Mouse (Mus musculus): Measurements from ENCODE around the gene Gm10031.
"Not testable (repeated sequence)": the region's sequence is repeated elsewhere in the genome, so short reads cannot be mapped to it uniquely, and the experiment has no call there.

The Gm10031 gene

GRCm38 (mm10) chr1:156523842-156524241 lies at the start of gene Gm10031:
Gene Gm10031, plus strand, starts transcription at chr1:156524012.
- DNase-seq = not testable (repeated sequence)

GRCm38 (mm10) chr1:156474854-156475253 lies 49.0 kb upstream of the Gm10031 start:
- no peak for DNase-seq

DNA sequence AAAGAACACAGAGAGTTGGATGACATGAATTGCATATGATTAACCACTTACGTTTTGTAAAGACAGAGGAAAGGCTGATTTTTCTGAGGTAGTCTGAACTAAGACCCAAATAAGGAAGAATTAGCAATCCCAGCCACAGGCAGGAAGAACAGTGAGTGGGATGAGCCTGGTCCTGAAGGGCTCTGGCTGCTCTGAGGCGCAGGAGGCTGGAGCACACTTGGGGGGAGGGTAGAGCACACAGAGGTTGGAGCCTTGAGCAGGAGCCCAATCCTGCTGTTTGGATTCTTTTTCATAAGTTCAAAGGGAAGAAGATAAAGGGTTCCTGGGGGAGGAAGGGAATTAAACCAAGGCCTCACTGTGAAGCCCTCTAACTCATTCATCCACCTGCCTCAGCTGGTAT lies 47.8 kb upstream of the Gm10031 start:
- DNase-seq = no peak

- DNase-seq = no peak
Measured at GRCm38 (mm10) chr1:156476535-156476934, 47.3 kb upstream of the Gm10031 start.

- DNase-seq = no peak
Measured at GRCm38 (mm10) chr1:156481826-156482225, 42.0 kb upstream of the Gm10031 start.

DNA sequence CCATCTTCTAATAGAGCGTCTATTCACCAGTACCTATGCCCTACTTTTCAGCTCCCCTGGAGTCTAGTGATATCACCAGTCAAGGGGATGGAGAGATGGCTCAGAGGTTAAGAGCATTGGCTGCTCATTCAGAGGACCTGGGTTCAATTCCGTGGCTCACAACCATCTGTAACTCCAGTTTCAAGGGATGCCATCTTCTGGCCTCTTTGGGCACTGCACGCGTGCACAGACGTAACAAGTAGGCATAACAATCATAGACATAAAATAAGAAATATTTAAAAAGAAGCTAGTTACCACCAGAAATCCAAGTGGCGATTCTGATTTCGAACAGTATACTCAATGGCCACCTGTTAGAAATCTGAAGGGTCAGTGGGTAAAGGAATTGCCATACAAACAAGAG lies 36.3 kb upstream of the Gm10031 start:
- no peak for DNase-seq

- no peak for DNase-seq
Measured at GRCm38 (mm10) chr1:156488031-156488430, 35.8 kb upstream of the Gm10031 start.

DNA sequence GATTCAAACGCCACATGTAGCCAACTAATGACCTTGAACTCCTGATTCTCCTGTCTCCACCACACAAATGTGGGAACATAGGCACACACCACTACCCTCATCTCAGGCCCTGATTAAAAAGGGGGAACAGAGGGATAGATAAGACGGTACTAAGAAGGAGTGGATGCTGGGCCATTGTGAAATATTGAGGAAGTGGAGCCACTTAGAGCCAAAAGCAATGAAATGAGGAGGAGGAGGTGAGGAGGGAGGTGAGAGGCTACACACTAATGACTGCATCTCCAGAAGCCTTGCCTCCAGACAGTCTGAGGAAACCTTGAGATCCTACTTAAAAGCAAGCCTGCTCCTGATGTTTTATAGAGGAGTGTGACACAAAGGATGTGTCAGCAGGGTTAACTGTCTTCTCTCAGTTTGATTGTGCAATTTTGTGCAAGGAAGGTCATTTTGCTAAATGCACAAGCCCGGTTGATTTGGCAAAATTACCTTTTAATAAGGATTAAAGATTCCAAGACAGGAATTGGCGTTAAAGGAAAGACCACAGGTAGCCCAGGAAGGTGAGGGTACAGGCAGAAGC lies 32.5 kb upstream of the Gm10031 start:
- DNase-seq = no peak

DNA sequence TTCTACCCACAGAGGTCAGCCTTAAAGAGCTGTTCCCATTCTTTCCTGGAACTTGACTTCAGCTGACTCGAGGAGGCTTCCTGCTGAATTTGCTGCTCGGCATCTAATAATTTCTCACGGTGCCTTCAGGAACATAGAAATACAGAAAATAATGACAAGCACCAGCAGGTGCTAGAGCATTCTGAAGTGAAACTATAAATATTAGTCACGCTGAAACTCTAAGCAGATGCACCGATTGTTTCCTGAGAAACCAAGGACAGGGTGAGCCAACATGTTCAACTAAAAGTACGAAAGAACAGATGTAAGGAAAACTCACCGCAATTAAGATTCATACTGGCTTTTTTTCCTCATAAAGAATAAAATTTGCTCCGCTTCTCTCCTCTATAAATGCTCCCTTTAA lies 28.8 kb upstream of the Gm10031 start:
- no peak for DNase-seq

DNA sequence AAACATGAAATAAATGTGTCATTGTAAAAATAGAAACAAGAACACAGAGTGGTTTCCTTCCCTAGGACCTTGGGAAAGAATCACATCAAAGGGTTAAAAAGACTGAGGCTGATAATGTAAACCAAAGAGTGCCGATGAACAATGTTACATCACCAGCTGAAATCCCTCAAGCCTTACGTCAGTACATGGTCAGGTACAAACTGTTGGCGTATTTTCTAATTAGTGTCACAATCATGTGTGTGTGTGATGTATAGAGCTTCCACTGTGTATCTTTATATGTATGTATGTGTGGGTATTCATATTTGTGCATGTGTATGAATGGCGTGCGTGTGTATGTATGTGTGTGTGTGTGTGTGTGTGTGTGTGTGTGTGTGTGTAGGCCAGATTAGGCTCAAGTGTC lies 26.9 kb upstream of the Gm10031 start:
- no peak for DNase-seq

DNA sequence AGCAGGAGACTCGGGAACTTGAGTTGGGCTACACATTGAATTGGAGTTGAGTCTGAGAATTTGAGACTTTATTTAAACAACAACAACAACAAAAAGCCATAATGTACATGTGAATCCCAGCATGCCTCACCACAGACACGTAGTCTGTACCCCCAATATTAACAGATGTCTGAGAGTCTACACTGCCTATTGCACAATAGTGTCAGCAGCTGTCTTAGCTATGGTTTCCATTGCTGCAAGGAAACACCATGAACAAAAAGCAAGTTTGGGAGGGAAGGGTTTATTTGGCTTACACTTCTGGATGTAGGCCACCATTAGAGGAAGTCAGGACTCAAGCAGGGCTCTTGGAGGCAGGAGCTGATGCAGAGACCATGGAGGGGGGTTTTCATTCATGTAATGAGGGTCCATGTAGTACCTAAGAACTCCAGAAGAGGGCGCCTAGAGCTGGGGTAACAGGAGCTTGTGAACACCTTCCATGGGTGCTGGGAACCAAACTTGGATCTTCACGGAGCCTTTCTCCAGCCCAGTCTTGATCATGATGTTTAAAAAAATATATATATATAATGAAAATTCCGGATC lies 18.8 kb upstream of the Gm10031 start:
- DNase-seq = no peak

DNA sequence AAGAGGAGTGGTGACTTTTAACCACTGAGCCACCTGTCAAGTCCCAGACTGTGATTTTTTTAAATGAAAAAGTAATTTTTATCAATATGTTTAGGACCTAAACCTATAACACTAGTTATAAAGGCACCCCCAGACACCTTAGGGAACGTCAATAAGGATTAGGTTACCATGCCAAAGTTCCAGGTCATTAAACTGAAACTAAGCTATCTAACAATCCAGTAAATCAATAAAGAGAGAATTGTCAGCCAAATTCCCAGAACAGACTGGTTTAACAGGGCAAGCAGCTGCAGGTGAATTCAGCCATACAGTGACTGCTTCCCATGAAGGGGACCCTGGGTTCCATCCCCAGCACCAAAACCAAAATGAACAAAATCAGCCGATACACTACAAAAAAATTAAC lies 17.9 kb upstream of the Gm10031 start:
- no peak for DNase-seq

GRCm38 (mm10) chr1:156507753-156508152 lies 16.1 kb upstream of the Gm10031 start:
- DNase-seq = no peak

- DNase-seq = no peak
Measured at GRCm38 (mm10) chr1:156520136-156520780, 3.6 kb upstream of the Gm10031 start.

DNA sequence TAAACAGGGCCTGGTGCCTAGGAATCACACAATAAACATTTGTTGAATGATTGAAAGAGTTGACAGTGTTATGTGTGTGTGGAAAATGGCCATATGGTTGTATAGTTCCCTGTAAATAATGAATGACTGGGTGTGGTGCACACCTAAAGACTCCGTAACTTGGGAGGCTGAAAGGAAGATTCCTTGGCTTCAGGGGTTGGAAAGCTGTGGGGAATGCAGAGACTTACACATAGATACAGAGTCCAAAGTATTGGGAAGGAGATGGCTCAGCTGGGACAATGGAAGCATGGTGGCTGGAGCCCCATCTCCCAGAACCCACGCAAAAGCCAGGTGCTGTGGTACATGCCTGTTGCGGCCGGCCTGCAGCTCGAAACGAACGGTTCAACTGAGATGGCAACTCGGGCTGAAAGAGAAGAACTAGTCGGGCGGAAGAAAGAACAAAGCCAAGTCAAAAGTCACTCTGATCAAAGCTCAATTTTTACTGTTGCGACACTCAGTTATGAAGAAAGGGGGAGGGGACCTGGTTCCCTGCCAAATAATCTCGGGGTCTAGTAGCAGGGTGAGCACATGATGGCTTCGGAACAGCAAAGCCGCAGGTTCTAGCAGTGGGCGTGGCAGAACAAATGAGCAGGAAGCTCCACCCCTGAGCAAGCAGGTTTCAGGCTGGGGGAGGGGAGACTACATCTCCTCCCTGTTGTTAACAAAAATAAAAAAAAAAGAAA lies 1.9 kb upstream of the Gm10031 start:
- DNase-seq = peak; percentile 81 to 82

DNA sequence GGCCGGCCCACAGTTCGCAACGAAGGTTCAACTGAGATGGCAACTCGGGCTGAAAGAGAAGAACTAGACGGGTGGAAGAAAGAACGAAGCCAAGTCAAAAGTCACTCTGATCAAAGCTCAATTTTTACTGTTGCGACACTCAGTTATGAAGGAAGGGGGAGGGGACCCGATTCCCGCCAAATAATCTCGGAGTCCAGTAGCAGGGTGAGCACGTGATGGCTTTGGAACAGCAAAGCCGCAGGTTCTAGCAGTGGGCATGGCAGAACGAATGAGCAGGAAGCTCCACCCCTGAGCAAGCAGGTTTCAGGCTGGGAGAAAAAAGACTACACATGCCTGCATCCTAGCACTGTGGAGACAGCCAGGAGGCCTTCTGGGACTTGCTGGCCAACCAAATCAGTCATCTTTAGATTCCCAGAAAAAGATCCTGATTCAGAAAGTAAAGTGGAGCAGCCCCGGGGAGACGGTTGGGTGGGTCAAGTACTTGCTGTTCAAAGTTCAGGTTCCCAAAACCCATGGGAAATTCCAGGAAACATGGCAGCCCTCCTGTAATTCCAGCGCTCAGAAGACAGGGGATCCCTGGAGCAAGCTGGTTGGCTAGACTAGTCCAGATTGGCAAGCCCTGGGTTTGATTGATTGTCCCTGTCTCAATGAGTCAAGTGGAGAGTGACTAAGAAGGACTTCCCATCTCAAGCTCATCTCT lies 8.8 kb downstream of the Gm10031 start:
- not testable (repeated sequence) for DNase-seq

DNA sequence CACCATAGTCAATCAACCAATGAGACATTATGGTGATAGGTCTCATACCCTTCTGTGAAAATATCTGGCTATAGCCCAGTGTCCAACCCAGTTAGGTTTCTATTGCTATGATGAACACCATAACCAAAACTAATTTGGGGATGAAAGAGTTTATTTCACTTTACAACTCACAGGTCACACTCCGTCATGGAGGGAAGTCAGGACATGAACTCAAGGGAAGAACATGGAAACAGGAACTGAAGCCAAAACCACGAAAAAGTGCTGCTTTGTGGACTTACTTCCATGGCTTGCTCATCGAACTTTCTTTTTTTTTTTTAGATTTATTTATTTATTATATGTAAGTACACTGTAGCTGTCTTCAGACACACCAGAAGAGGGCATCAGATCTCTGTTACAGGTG lies 9.7 kb downstream of the Gm10031 start:
- no peak for DNase-seq

- no peak for DNase-seq
Measured at GRCm38 (mm10) chr1:156533911-156534310, 10.1 kb downstream of the Gm10031 start.

DNA sequence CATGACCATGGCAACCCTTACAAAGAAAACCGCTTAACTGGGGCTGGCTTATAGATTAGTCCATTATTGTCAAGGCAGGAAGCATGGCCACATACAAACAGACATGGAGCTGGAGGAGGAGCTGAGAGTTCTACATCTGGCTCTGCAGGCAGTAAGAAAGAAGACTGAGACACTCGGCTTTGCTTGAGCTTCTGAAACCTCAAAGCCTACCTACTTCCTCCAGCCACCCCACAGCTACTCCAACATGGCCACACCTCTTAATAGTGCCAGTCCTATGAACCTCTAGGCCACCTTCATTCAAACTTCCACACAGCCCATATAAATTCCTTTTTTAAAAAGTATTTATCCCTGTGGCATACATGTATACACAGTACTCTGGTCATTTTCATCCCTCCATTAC lies 13.2 kb downstream of the Gm10031 start:
- no peak for DNase-seq

DNA sequence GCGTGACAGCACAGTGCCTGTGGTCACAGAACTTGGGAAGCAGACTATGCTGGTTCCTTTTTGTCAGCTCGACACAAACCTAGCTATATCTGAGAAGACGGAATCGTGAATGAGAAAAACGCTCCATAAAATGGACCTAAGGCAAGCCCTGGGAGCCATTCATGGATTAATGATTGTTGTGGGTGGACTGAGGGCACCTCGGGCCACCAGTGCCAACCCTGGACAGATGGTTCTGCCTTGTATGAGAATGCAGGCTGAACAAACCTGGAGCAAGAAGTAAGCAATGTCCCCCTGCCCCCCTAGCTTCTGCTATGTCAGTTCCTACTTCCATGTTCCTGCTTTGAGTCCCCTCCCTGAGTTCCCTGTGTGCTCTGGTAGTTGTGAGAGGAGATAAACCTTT lies 13.9 kb downstream of the Gm10031 start:
- DNase-seq = peak; percentile 45 to 60

- DNase-seq = no peak
Measured at GRCm38 (mm10) chr1:156538382-156538781, 14.6 kb downstream of the Gm10031 start.

DNA sequence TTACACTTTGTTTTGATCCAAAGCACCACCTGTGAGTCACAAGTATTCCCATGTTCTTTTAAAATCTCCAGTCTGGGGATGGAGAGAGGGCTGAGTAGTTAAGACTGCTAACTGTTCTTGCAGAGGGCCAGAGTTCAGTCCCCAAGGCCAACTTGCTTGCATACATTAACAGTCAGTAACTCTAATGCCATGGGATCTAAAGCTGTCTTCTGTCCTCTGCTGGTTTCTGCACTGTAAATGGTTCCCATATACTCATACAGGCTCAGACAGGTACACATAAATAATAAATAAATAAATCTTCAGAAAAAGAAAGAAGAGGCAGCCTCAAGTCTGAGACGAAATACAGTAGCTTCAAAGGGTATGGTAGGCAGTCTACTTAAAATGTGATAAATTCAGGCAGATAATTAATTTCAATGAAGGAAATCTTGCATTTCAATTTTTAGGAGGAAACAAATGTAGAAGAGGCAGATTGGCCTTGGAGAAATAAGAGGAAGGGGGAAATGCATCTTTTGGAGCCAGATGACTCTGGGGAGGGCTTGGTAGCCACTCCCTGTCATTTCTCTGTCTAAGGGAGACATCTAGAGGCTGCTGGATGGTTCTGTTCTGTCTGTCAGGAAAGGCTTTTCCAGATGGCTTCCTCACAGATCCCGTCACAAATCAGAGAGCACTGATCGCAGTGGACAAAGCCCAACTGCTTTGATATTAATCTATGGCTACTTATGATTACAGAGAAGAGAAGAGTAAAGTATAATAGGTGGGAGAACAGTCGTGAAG lies 16.2 kb downstream of the Gm10031 start:
- DNase-seq = peak; percentile 43 to 50

Data from kidney, postnatal 25 days (tissue).